Mouse (Mus musculus) heart, postnatal 25 days (tissue): ENCODE measurements around the gene Chd8. TPM values are rescaled to one million over a fixed set of nuclear protein-coding genes. Genes with fewer than 3 reads are reported as not detected.

Experiments used
- total RNA-seq, 2 experiments: library from RNA; stranded (reverse); gene quantifications; 2 replicates each; pipeline ENCODE4 v1.2.3; 2021

Chd8 gene
- total RNA-seq, 2 experiments from 2014 or later, result 34.6 to 44.8 TPM

Other genes starting within 250 kb of the Chd8 start
- 1 to 10 TPM; 3.3 to 3.9 TPM for gene Tmem253, start 242.1 kb downstream of the Chd8 start, total RNA-seq
- 10 to 100 TPM; 24.8 to 29.0 TPM for gene Zfp219, start 237.0 kb downstream of the Chd8 start, total RNA-seq
- gene Olfr221, start 215.3 kb downstream of the Chd8 start, total RNA-seq, result not detected
- 100 to 1,000 TPM; 132 to 147 TPM for gene Hnrnpc, start 153.8 kb downstream of the Chd8 start, total RNA-seq
- not detected for gene Rpgrip1, start 147.1 kb downstream of the Chd8 start, total RNA-seq
- gene Supt16, start 60.4 kb downstream of the Chd8 start, total RNA-seq, result 10 to 100 TPM; 22.1 to 23.3 TPM
- gene Tox4, start 21.4 kb upstream of the Chd8 start, total RNA-seq, result 10 to 100 TPM; 33.0 to 37.6 TPM
- gene Rab2b, start 21.8 kb upstream of the Chd8 start, total RNA-seq, result 1 to 10 TPM; 4.2 to 5.2 TPM
- 10 to 100 TPM; 14.3 to 17.8 TPM for gene Mettl3, start 47.3 kb upstream of the Chd8 start, total RNA-seq
- 1 to 10 TPM; 1.4 to 1.8 TPM for gene Sall2, start 71.0 kb upstream of the Chd8 start, total RNA-seq
- not detected for gene Olfr1513, start 98.6 kb upstream of the Chd8 start, total RNA-seq
- not detected for gene Olfr1512, start 121.4 kb upstream of the Chd8 start, total RNA-seq
- not detected for gene Olfr1511, start 139.6 kb upstream of the Chd8 start, total RNA-seq
- gene Olfr1510, start 156.6 kb upstream of the Chd8 start, total RNA-seq, result not detected
- not detected for gene Olfr1509, start 185.2 kb upstream of the Chd8 start, total RNA-seq
- gene Olfr1508, start 209.7 kb upstream of the Chd8 start, total RNA-seq, result not detected
- not detected for gene Olfr1507, start 238.0 kb upstream of the Chd8 start, total RNA-seq